Mouse (Mus musculus) midbrain, embryonic 14.5 days (tissue): ENCODE measurements at regions not wholly inside any gene's neighbourhood (a gene's known extent, or its start where the extent isn't known, plus 50 kb on each side); places are given as distances from the start of the nearest gene placed in this dataset.

ENCODE experiments used
- ATAC-seq: fragments of 200-750 bp; cut with Nextera tagmentation; 2 replicates; pipeline ENCODE4 v1.8.0; 2017; ENCODE audit warnings: moderate number of reproducible peaks, moderate library complexity; ENCODE audit not compliant: low FRiP score, low TSS enrichment
- DNase-seq: peaks from one replicate; pipeline ENCODE4 v3.0.0-alpha.2; 2015
- H3K27ac ChIP-seq: fragments of 300-500 bp; sonication (generic); replicated peaks from 2 replicates; pipeline ENCODE4 v1.5.1; 2014; ENCODE audit warnings: mild to moderate bottlenecking, low read depth, low read length, moderate library complexity
- H3K27me3 ChIP-seq: fragments of 300-500 bp; sonication (generic); 2 replicates; pipeline ENCODE4 v1.6.1; 2014; ENCODE audit warnings: low read length, control low read depth, mixed read lengths; ENCODE audit not compliant: control insufficient read depth, insufficient read depth
- H3K36me3 ChIP-seq: fragments of 300-500 bp; sonication (generic); 2 replicates; pipeline ENCODE4 v1.6.1; 2014; ENCODE audit warnings: low read length, control low read depth; ENCODE audit not compliant: control insufficient read depth, insufficient read depth
- H3K4me1 ChIP-seq: fragments of 300-500 bp; sonication (generic); 2 replicates; pipeline ENCODE4 v1.6.1; 2014; ENCODE audit warnings: mild to moderate bottlenecking, antibody characterized with exemption, low read length, control low read depth; ENCODE audit not compliant: control insufficient read depth, insufficient read depth
- H3K4me2 ChIP-seq: fragments of 300-500 bp; sonication (generic); 2 replicates; pipeline ENCODE4 v1.6.1; 2014; ENCODE audit warnings: mild to moderate bottlenecking, low read length, moderate library complexity
- H3K4me3 ChIP-seq: fragments of 300-500 bp; sonication (generic); replicated peaks from 2 replicates; pipeline ENCODE4 v1.5.1; 2014; ENCODE audit warnings: low read depth, low read length
- H3K9ac ChIP-seq: fragments of 300-500 bp; sonication (generic); replicated peaks from 2 replicates; pipeline ENCODE4 v1.6.1; 2014; ENCODE audit warnings: mild to moderate bottlenecking, low read length, moderate library complexity
- H3K9me3 ChIP-seq: fragments of 300-500 bp; sonication (generic); 2 replicates; pipeline ENCODE4 v1.6.1; 2016; ENCODE audit warnings: low read length, control low read depth, mixed read lengths; ENCODE audit not compliant: control insufficient read depth
- WGBS: fragments of 180-500 bp; shearing (Covaris S2); extraction: QIAGEN DNeasy Blood & Tissue Kit; methylation state at CpG from one replicate; pipeline ENCODE4 v1.1.7; 2014; 5-methylcytosine and 5-hydroxymethylcytosine counted together

DNA sequence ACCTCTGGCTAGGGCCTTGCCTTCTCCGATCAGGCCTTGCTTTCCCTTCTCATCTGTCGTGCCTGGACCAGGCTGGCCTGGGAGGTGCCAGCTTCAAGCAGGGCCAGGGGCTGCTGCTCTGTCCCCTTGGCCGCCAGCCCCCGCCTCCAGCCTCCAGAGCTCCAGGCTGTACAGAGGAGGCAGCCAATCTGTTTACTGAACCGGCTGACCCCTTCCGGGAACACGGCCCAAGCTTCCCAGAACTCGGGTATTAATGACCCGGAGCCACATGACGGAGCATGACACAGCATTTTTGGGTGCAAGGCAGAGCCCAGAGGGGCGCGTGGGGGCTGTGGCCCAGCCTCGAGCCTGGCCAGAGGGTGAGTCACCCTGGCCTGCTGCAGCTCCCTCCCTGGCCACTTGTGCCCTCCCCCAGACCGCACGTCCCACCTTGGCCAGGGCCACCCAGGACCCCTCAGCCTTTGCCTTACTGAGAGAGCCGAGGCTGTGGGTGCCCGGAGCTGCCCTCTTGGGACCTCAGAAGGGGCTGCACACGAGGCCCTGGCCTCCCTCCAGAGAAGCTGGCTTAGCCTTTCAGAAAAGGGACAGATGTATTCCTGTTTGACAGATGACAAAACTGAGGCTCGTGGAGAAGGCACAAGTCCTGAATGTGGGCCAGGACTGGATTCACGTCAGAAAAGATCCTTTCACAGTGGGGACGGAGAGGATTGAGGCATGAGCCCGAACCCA is 75.6 kb upstream of the Tmem189 start:
- Histone ChIP-seq H3K4me3 (no peak overlapping the region), H3K27ac (no peak overlapping the region), H3K4me2 (no peak overlapping the region), H3K9me3 (no peaks in the 10 kb centered on the region), H3K9ac (no peak overlapping the region), H3K4me1 (no peaks in the 10 kb centered on the region), H3K36me3 (no peaks in the 10 kb centered on the region), H3K27me3 (no peaks in the 10 kb centered on the region)
- 51% methylated on average over 22 of the region's 22 CpGs for WGBS
- ATAC-seq (no peak), DNase-seq (peak; percentile 55)

DNA sequence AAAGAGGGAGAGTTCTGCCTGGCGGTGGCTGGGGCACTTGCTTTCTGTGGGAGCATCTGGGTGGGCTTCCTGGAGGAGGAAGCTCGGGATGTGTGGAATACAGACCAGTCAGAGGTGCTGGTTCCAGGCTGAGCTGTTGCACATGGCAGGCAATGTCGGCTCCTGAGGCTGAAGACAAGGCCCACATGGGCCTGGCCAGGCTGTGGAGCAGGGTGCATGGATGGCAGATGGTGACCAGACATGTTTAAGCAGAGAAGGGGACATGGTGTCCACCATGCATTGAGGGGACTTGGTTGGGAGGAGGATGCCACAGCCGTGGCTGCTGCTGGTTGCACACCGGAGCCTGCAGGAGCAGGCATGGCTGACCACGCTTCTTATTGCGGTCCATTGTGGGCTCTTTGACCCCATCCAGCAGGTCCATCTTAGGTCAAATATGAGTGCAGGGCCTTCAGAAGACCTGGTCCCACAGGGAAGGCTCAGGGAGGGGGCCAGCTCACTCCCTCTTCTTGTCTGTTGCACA is 74.3 kb upstream of the Tmem189 start:
- H3K36me3 ChIP-seq = no peaks in the 10 kb centered on the region
- WGBS = 91% methylated on average over 7 of the region's 7 CpGs
- H3K4me1 ChIP-seq = no peaks in the 10 kb centered on the region
- no peak overlapping the region for H3K27ac ChIP-seq
- no peak overlapping the region for H3K4me2 ChIP-seq
- no peaks in the 10 kb centered on the region for H3K27me3 ChIP-seq
- H3K9me3 ChIP-seq = no peaks in the 10 kb centered on the region
- H3K9ac ChIP-seq = no peak overlapping the region
- no peak for DNase-seq
- no peak for ATAC-seq
- H3K4me3 ChIP-seq = no peak overlapping the region

DNA sequence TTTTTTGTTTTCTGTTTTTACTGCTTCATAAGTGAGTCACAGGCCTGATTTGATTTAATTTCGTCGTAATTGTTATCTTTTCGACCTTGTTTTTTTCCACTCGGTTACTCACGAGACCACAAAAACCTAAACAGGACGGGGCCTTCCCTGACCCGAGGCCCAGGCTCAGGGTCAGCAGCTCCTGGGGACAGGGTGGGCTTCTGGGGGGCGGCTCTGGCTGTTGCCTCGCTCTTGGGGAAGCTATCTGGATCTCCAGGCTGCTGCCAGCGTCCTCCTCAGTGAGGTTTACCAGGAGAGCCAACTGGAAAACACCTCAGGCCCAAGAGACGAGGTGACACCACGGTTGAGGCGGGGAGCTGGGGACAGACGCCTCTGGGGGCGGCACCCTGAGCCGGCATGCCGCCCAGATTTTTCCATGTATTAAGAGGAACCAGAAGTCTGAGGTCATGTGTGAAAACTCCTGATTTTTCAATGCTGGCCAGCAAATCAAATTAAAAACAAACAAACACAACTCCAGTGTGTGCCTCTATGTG is 71.8 kb upstream of the Tmem189 start:
- Histone ChIP-seq H3K9me3 (no peaks in the 10 kb centered on the region), H3K4me3 (no peak overlapping the region), H3K36me3 (no peaks in the 10 kb centered on the region), H3K4me2 (no peak overlapping the region), H3K9ac (no peak overlapping the region), H3K27ac (no peak overlapping the region), H3K4me1 (no peaks in the 10 kb centered on the region), H3K27me3 (no peaks in the 10 kb centered on the region)
- WGBS = 82% methylated on average over 17 of the region's 17 CpGs
- DNase-seq (no peak), ATAC-seq (no peak)

DNA sequence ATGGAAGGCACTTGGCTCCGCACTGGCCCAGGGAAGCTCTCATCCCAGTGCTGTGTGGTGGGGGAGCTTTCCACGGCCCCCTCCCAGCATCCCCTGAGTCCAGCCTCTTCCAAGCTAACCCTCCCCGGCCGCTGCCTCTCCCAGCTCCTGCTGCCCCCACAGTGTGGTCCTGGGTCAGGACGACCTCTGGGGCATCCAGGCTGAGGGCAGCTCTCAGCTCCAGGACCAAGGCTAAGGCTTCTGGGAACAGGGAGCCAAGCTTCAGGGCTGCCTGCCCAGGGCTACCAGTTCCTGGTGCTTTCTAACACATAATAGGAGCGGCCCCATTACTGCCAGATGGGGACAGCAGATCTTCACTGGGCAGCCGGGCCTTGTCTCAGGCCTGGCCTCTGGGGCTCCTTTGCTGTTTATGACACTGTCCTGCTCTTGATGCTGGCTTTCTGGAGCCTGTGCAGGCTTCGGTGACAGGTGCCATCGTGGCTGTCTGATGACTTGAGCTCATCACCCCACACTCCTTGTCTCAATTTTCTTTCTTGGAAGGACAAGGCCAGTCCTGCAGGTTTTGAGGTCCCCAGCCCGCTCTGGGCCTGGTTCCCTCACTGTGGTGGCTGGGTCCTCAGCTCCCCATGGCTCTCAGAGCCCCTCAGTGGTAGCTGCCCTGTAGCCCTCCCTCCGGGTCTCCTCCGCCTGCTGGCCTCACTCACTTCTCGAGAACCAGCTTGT is 71.2 kb upstream of the Tmem189 start:
- no peaks in the 10 kb centered on the region for H3K9me3 ChIP-seq
- no peak overlapping the region for H3K4me3 ChIP-seq
- H3K9ac ChIP-seq = no peak overlapping the region
- ATAC-seq (no peak), DNase-seq (no peak)
- 80% methylated on average over 13 of the region's 13 CpGs for WGBS
- H3K4me2 ChIP-seq = no peak overlapping the region
- H3K4me1 ChIP-seq = no peaks in the 10 kb centered on the region
- no peaks in the 10 kb centered on the region for H3K27me3 ChIP-seq
- H3K27ac ChIP-seq = no peak overlapping the region
- no peaks in the 10 kb centered on the region for H3K36me3 ChIP-seq

DNA sequence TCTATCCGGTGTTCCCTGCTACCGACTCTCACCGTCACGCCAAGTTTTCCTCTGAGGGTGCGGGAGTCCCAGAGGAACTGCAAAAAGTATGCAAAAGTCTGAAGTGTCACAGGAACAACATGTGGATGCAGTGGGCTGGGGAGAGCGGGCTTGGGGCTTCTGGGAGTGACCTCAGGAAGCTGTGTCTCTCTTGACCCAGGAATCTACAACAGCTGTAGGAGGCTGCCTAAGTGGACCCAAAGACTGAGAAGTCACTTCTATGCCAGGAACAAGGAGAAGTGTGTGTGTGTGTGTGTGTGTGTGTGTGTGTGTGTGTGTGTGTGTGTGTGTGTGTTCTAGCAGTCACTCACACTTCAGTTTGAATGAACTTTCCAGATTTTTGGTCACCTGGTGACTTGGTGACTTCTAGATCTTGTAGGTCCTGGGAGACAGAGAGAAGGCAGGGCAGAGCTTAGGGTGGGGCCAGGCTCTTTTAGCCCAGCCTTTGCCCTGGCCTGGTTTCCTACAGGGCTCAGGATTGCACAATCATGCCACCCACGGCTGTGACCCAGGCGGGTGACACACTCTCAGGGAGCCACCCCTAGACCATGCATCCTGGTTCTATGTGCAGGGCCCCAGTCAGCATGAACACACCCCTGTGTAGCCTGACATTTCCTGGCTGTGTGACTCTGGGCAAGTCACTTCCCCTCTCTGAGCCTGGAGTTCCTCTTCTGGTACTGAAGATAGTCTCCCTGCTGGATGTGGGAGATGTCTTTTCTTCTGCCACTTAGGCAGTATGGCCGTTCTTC is 70.2 kb upstream of the Tmem189 start:
- no peaks in the 10 kb centered on the region for H3K9me3 ChIP-seq
- DNase-seq (no peak), ATAC-seq (no peak)
- no peak overlapping the region for H3K27ac ChIP-seq
- no peak overlapping the region for H3K4me3 ChIP-seq
- no peaks in the 10 kb centered on the region for H3K36me3 ChIP-seq
- no peaks in the 10 kb centered on the region for H3K27me3 ChIP-seq
- 90% methylated on average over 9 of the region's 9 CpGs for WGBS
- H3K4me2 ChIP-seq = no peak overlapping the region
- H3K4me1 ChIP-seq = no peaks in the 10 kb centered on the region
- H3K9ac ChIP-seq = no peak overlapping the region

DNA sequence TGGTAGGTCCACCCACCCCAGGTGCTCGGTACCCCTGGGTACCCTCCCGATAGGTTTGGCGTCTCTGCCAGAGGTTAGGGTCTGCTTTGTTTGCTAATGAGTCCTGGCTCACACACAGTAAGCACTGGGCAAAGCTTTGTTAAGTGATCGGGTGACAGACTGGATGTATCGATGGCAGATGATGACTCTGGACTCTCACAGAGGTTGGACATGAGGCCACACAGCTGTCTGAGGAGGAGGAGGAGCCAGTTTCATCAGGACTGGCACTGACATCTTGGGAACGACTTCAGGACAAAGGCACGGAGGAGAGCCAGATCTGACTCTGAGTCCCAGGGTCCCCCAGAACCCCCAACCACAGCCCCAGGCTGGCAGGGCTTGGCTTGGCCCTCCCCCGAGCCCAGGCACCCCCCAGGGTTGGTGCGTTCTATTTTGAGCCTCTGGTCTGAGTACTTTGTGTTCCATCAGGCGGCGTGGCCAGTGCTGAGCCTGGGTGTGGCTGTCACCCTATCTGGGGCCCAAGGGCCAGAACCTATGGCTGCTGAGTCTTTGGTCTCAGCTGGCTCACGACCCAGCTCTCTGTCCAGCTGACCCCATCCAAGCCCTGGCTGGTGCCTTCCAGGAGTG is 67.6 kb upstream of the Tmem189 start:
- no peaks in the 10 kb centered on the region for H3K36me3 ChIP-seq
- no peak for ATAC-seq
- no peak for DNase-seq
- H3K27me3 ChIP-seq = no peaks in the 10 kb centered on the region
- H3K9ac ChIP-seq = no peak overlapping the region
- 70% methylated on average over 12 of the region's 12 CpGs for WGBS
- H3K4me2 ChIP-seq = no peak overlapping the region
- H3K4me3 ChIP-seq = no peak overlapping the region
- no peak overlapping the region for H3K27ac ChIP-seq
- H3K9me3 ChIP-seq = no peaks in the 10 kb centered on the region
- no peaks in the 10 kb centered on the region for H3K4me1 ChIP-seq

DNA sequence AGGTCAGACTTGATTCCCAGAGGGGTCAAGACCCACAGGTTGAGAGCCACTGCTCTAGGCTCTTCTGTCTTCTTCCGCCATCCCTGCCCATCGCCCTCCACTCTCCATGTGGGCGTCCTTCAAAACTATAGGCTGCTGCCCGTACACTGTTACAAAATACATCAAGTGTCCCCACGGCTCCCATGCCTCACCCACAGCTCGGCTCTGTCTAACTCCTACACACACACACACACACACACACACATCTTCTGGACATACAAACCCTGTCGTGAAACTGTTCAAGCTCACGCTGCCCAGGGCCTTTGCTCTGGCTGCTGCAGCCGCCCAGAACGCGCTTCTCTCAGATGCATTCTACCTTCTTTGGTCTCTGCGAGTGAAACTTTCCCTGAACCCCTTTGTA is 67.1 kb upstream of the Tmem189 start:
- ATAC-seq = no peak
- Histone ChIP-seq H3K27me3 (no peaks in the 10 kb centered on the region), H3K27ac (no peak overlapping the region), H3K9me3 (no peaks in the 10 kb centered on the region), H3K36me3 (no peaks in the 10 kb centered on the region), H3K4me1 (no peaks in the 10 kb centered on the region), H3K4me2 (no peak overlapping the region), H3K4me3 (no peak overlapping the region), H3K9ac (no peak overlapping the region)
- DNase-seq = no peak
- WGBS = 87% methylated on average over 12 of the region's 12 CpGs

DNA sequence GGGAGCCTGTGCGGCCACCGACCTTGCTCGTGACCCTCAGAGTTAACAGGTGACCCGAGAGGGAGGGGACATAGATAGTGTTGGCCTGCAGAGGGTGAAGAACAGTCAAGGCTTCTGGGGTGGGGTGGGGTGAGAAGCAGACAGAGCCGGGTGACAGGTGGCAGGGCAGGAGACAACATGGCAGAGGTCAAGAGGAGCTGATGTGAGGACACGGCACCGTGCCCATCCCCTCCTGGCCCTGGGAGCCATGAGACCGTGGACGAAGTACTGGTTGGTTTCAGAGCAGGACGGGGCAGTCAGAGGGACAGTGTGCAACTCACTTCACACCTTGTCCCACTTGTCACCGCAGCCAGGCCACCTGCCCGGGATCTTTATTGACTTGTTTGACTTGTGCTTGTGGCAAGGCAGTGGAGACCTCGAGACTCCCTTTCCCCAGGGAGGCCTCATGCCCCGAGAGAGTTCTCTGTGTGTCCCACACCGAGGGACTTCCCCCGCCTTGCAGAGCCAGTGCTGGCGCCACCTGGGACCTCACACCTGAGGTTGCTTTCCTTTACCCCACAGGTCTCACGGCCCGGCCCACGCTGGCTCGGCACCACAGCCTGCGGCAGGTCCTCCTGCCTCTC is 65.4 kb upstream of the Tmem189 start:
- no peak for ATAC-seq
- Histone ChIP-seq H3K27me3 (no peaks in the 10 kb centered on the region), H3K9ac (no peak overlapping the region), H3K4me1 (no peaks in the 10 kb centered on the region), H3K4me3 (no peak overlapping the region), H3K27ac (no peak overlapping the region), H3K36me3 (no peaks in the 10 kb centered on the region), H3K9me3 (no peaks in the 10 kb centered on the region), H3K4me2 (no peak overlapping the region)
- 88% methylated on average over 22 of the region's 22 CpGs for WGBS
- no peak for DNase-seq
